21 mouse cellular contexts compared by ENCODE assay signal in the genomic region with DNA sequence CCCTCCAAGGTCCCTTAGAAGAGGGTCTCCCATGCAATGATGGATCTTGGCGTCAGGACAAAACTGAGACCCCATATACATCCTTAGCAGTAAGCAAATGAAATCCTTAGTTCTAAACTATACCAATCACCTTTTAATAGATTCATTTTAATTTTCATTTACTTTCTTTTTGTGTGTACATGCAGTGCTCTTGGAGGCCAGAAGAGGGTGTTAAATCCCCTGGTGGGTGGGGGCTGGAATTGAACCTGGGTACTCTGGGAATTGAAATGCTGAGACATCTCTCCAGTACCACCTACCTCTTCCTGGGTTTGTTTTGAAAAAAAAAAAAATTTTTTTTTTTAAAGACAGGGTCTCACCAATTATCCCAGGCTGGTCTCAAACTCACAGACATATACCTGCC. TPM values are rescaled to one million over a fixed set of nuclear protein-coding genes. Genes with fewer than 3 reads are reported as not detected.
DNase-seq lines count a peak whose midpoint lies in the region; ATAC-seq and TF ChIP-seq lines count a peak whose summit lies in the region.
"Had no signal": no experiment of that assay in that cellular context is flagged by ENCODE, and none has a peak within 500 bp of the region (broad histone marks: within the 10 kb centered on the region; RNA-seq: fewer than 3 reads in every experiment).

No protein-coding gene starts in this region.

- no peak overlapping the region for H3K4me3 ChIP-seq in heart, adult 2 months
- H3K4me3 ChIP-seq in liver, postnatal 0 days (ENCODE audit: low read depth, low read length) = no peak overlapping the region
- no peak overlapping the region for H3K4me3 ChIP-seq in liver, embryonic 11.5 days (ENCODE audit: low read depth, low read length)
- no peak overlapping the region for H3K4me3 ChIP-seq in E14TG2a.4 (replicated peaks; ENCODE audit: low read length)
- H3K4me3 ChIP-seq: embryonic facial prominence, embryonic 15.5 days; forebrain, embryonic 12.5 days; limb, embryonic 15.5 days; myocyte had no signal

- no peak for TF ChIP-seq EP300 in heart, adult 2 months (IDR thresholded peaks at IDR 0.05; ENCODE audit: insufficient read depth, low read depth, low read length)
- TF ChIP-seq EP300 in liver, postnatal 0 days (IDR thresholded peaks at IDR 0.05; ENCODE audit: low read depth) = no peak

- H3K27me3 ChIP-seq in heart, adult 2 months (ENCODE audit: control insufficient read depth, insufficient read depth, low read length) = no peaks in the 10 kb centered on the region
- no peaks in the 10 kb centered on the region for H3K27me3 ChIP-seq in liver, postnatal 0 days (ENCODE audit: insufficient read depth, low read length)
- H3K27me3 ChIP-seq in liver, embryonic 11.5 days (replicated peaks; ENCODE audit: control insufficient read depth, insufficient read depth, low read length) = no peaks in the 10 kb centered on the region; the same call in 1 of the 2 replicates
- peaks cover 27% of the 10 kb centered on the region for H3K27me3 ChIP-seq in E14TG2a.4 (ENCODE audit: insufficient read depth, low read length)
- H3K27me3 ChIP-seq: embryonic facial prominence, embryonic 15.5 days; forebrain, embryonic 12.5 days; limb, embryonic 15.5 days had no signal

- ATAC-seq in liver, postnatal 0 days = no peak
- no peak for ATAC-seq in liver, embryonic 11.5 days (replicated peaks; ENCODE audit: low FRiP score)

- no peaks in the 10 kb centered on the region for H3K79me2 ChIP-seq in heart, adult 2 months (replicated peaks; ENCODE audit: control insufficient read depth, insufficient read depth, low read length)

- H3K4me2 ChIP-seq in liver, postnatal 0 days (ENCODE audit: low read depth, low read length) = no peak overlapping the region
- no peak overlapping the region for H3K4me2 ChIP-seq in liver, embryonic 11.5 days
- H3K4me2 ChIP-seq: embryonic facial prominence, embryonic 15.5 days; forebrain, embryonic 12.5 days; hindbrain, embryonic 14.5 days; limb, embryonic 15.5 days had no signal

- no peaks in the 10 kb centered on the region for H3K9me3 ChIP-seq in liver, postnatal 0 days (ENCODE audit: low read length)
- H3K9me3 ChIP-seq in liver, embryonic 11.5 days (ENCODE audit: control insufficient read depth, low read length) = no peaks in the 10 kb centered on the region
- H3K9me3 ChIP-seq in E14TG2a.4 (ENCODE audit: low read length) = no peaks in the 10 kb centered on the region
- H3K9me3 ChIP-seq: embryonic facial prominence, embryonic 15.5 days; forebrain, embryonic 12.5 days; limb, embryonic 15.5 days had no signal

- peak; percentile 46 for TF ChIP-seq CTCF in heart, adult 2 months (IDR thresholded peaks at IDR 0.05)
- TF ChIP-seq CTCF in liver, postnatal 0 days (IDR thresholded peaks at IDR 0.05; ENCODE audit: low read depth) = peak; percentile 36
- TF ChIP-seq CTCF in E14TG2a.4 (conservative IDR thresholded peaks at IDR 0.05; ENCODE audit: low read length) = peak; percentile 52

- no peak overlapping the region for H3K9ac ChIP-seq in heart, adult 2 months (ENCODE audit: low read depth, low read length)
- H3K9ac ChIP-seq in liver, postnatal 0 days (replicated peaks) = no peak overlapping the region
- no peak overlapping the region for H3K9ac ChIP-seq in liver, embryonic 11.5 days (ENCODE audit: low read depth, low read length)
- H3K9ac ChIP-seq: embryonic facial prominence, embryonic 15.5 days; forebrain, embryonic 12.5 days; hindbrain, embryonic 14.5 days; limb, embryonic 15.5 days had no signal

- WGBS in heart, adult 2 months = 100% methylated on average over 1 of the region's 1 CpGs
- WGBS in liver, postnatal 0 days (ENCODE audit: insufficient replicate concordance) = 81% methylated on average over 1 of the region's 1 CpGs
- 95% methylated on average over 1 of the region's 1 CpGs for WGBS in liver, embryonic 11.5 days

- no peak for DNase-seq in heart, adult 2 months
- no peak for DNase-seq in heart, adult 18-20 months
- no peak for DNase-seq in liver, postnatal 0 days
- DNase-seq in liver, embryonic 11.5 days (ENCODE audit: low spot score) = no peak
- peak; percentile 36 for DNase-seq in naive thymus-derived CD4-positive, alpha-beta T cell, adult 2 months (ENCODE audit: low read depth)
- no peak for DNase-seq in urinary bladder, adult 18-20 months (ENCODE audit: low spot score in 2 of 2)
- DNase-seq: adrenal gland, adult 2 months; cerebellum, adult 11-12 months; heart, adult 11 months; heart, postnatal 10 days; kidney, postnatal 10 days; right cerebral cortex, postnatal 14 days had no signal

- peaks cover 3% of the 10 kb centered on the region for H3K4me1 ChIP-seq in heart, adult 2 months (ENCODE audit: control insufficient read depth, insufficient read depth, low read length)
- peaks cover 17% of the 10 kb centered on the region for H3K4me1 ChIP-seq in liver, postnatal 0 days (ENCODE audit: insufficient read depth)
- H3K4me1 ChIP-seq in liver, embryonic 11.5 days (replicated peaks; ENCODE audit: control insufficient read depth, insufficient read depth, low read length) = peaks cover 8% of the 10 kb centered on the region
- peaks cover 14% of the 10 kb centered on the region for H3K4me1 ChIP-seq in E14TG2a.4 (replicated peaks; ENCODE audit: low read depth, low read length)

- no peak overlapping the region for H3K27ac ChIP-seq in heart, adult 2 months
- no peak overlapping the region for H3K27ac ChIP-seq in liver, postnatal 0 days (ENCODE audit: low read depth)
- no peak overlapping the region for H3K27ac ChIP-seq in liver, embryonic 11.5 days (ENCODE audit: low read depth, low read length)
- H3K27ac ChIP-seq: embryonic facial prominence, embryonic 15.5 days; forebrain, embryonic 12.5 days; hindbrain, embryonic 14.5 days had no signal

- no peaks in the 10 kb centered on the region for H3K36me3 ChIP-seq in heart, adult 2 months (ENCODE audit: control insufficient read depth, insufficient read depth, low read length)
- H3K36me3 ChIP-seq in liver, postnatal 0 days (replicated peaks; ENCODE audit: insufficient read depth, low read length) = no peaks in the 10 kb centered on the region
- peaks cover 13% of the 10 kb centered on the region; the same call in 1 of the 2 replicates for H3K36me3 ChIP-seq in liver, embryonic 11.5 days (ENCODE audit: control insufficient read depth, insufficient read depth, low read length)
- H3K36me3 ChIP-seq in E14TG2a.4 (ENCODE audit: insufficient read depth, low read length) = peaks cover 57% of the 10 kb centered on the region

- TF ChIP-seq POLR2A in heart, adult 2 months (IDR thresholded peaks at IDR 0.05; ENCODE audit: insufficient read depth, low read depth, low read length) = no peak

- intact Hi-C loops in heart, adult 2 months (cut with DNase I) = no loop called here

RNA-seq across cellular contexts. Expression of a gene that starts 18.8 kb away (rescaled TPM):
- 10 to 100 TPM; 41.7 to 47.5 TPM for total RNA-seq in heart, adult 2 months (2021)
- polyA plus RNA-seq in heart, adult 2 months (2012; rRNA removed) = 86.8 and 91.1 TPM in 2 replicates
- 10 to 100 TPM; 50.3 to 54.3 TPM for total RNA-seq in heart, adult 18-20 months (2021)
- polyA plus RNA-seq in liver, postnatal 0 days (2015; fragmentation: Nextera tagmentation; extraction: Ambion mirVana) = 3.4 TPM in 2 replicates
- polyA plus RNA-seq in liver, embryonic 11.5 days (2014; fragmentation: Nextera tagmentation; extraction: Ambion mirVana) = 33.4 and 39.8 TPM in 2 replicates

RNA-seq across cellular contexts. Expression of a gene that starts 54.8 kb away (rescaled TPM):
- total RNA-seq in heart, adult 2 months (2021) = not detected
- 0.29 and 0.64 TPM in 2 replicates for polyA plus RNA-seq in heart, adult 2 months (2012; rRNA removed)
- total RNA-seq in heart, adult 18-20 months (2021) = not detected
- polyA plus RNA-seq in liver, postnatal 0 days (2015; fragmentation: Nextera tagmentation; extraction: Ambion mirVana) = not detected in 2 replicates
- not detected in 2 replicates for polyA plus RNA-seq in liver, embryonic 11.5 days (2014; fragmentation: Nextera tagmentation; extraction: Ambion mirVana)
- total RNA-seq: adrenal gland, adult 2 months; common myeloid progenitor, adult 5-6 weeks; heart, postnatal 10 days; left cerebral cortex, postnatal 14 days had no signal
- polyA plus RNA-seq: adrenal gland, adult 2 months; embryonic facial prominence, embryonic 15.5 days; forebrain, embryonic 12.5 days; hindbrain, embryonic 14.5 days; limb, embryonic 15.5 days; lung, embryonic 16.5 days; myocyte had no signal
